In genomic region chr8:87872356-87872930, GRCm38 (mm10) we compare ENCODE assay signal across 28 mouse cellular contexts.
DNase-seq lines count a peak whose midpoint lies in the region; ATAC-seq lines count a peak whose summit lies in the region.
"Had no signal": no experiment of that assay in that cellular context is flagged by ENCODE, and none has a peak within 500 bp of the region (broad histone marks: within the 10 kb centered on the region; RNA-seq: fewer than 3 reads in every experiment).

No protein-coding gene starts in this region.

- H3K27me3 ChIP-seq in forebrain, embryonic 10.5 days (ENCODE audit: poor library complexity, severe bottlenecking), result no peaks in the 10 kb centered on the region
- H3K27me3 ChIP-seq in forebrain, embryonic 12.5 days, result no peaks in the 10 kb centered on the region
- no peaks in the 10 kb centered on the region for H3K27me3 ChIP-seq in midbrain, embryonic 12.5 days
- no peaks in the 10 kb centered on the region for H3K27me3 ChIP-seq in midbrain, embryonic 10.5 days (ENCODE audit: low read depth, poor library complexity, severe bottlenecking)
- H3K27me3 ChIP-seq: CH12.LX; heart, embryonic 15.5 days; hindbrain, embryonic 15.5 days had no signal

- H3K9ac ChIP-seq in forebrain, embryonic 12.5 days, result no peak overlapping the region
- no peak overlapping the region for H3K9ac ChIP-seq in midbrain, embryonic 12.5 days (replicated peaks)
- H3K9ac ChIP-seq: forebrain, postnatal 0 days; heart, embryonic 12.5 days; heart, embryonic 15.5 days; hindbrain, embryonic 15.5 days had no signal

- H3K36me3 ChIP-seq in forebrain, embryonic 10.5 days (replicated peaks), result peaks cover 17% of the 10 kb centered on the region
- no peaks in the 10 kb centered on the region for H3K36me3 ChIP-seq in forebrain, embryonic 12.5 days (replicated peaks)
- H3K36me3 ChIP-seq in midbrain, embryonic 12.5 days, result 0 out of 2 replicates have a peak, but pooled peaks cover 4% of the 10 kb centered on the region
- peaks cover 5% of the 10 kb centered on the region; the same call in 1 of the 2 replicates for H3K36me3 ChIP-seq in midbrain, embryonic 10.5 days
- H3K36me3 ChIP-seq: G1E; heart, embryonic 12.5 days; heart, embryonic 15.5 days; hindbrain, embryonic 15.5 days had no signal

- H3K9me3 ChIP-seq in forebrain, embryonic 10.5 days, result no peaks in the 10 kb centered on the region
- H3K9me3 ChIP-seq in forebrain, embryonic 12.5 days, result no peaks in the 10 kb centered on the region
- no peaks in the 10 kb centered on the region for H3K9me3 ChIP-seq in midbrain, embryonic 12.5 days
- H3K9me3 ChIP-seq in midbrain, embryonic 10.5 days (replicated peaks), result no peaks in the 10 kb centered on the region
- H3K9me3 ChIP-seq: heart, embryonic 12.5 days; heart, embryonic 15.5 days; hindbrain, embryonic 10.5 days; hindbrain, embryonic 15.5 days had no signal

- H3K4me3 ChIP-seq in forebrain, embryonic 10.5 days, result no peak overlapping the region
- H3K4me3 ChIP-seq in forebrain, embryonic 12.5 days (replicated peaks), result no peak overlapping the region
- no peak overlapping the region for H3K4me3 ChIP-seq in midbrain, embryonic 12.5 days
- H3K4me3 ChIP-seq in midbrain, embryonic 10.5 days, result no peak overlapping the region
- H3K4me3 ChIP-seq: heart, embryonic 12.5 days; heart, embryonic 15.5 days; hindbrain, embryonic 10.5 days; hindbrain, embryonic 15.5 days had no signal

- DNase-seq in forebrain, embryonic 10.5 days (ENCODE audit: extremely low spot score, low spot score), result no peak
- DNase-seq in midbrain, embryonic 10.5 days (ENCODE audit: low spot score), result no peak
- peak; percentile 93 for DNase-seq in Muller cell, postnatal 12 days (ENCODE audit: inconsistent ontology term)
- DNase-seq in retina, embryonic 14.5 days (ENCODE audit: low spot score), result peak; percentile 73
- DNase-seq in cerebellum, adult 9-10 months, result no peak
- DNase-seq: adrenal gland, adult 2 months; adrenal gland, postnatal 14 days; B cell, adult 2 months; cerebellum, adult 11-12 months; cerebellum, adult 8-10 months; cerebellum, postnatal 14 days; embryo, embryonic 11 days; forebrain, postnatal 0 days; gastrocnemius, postnatal 25 days; heart, adult 18-20 months; heart, postnatal 10 days; heart, postnatal 36 days had no signal

- H3K4me2 ChIP-seq in forebrain, embryonic 12.5 days, result no peak overlapping the region
- no peak overlapping the region for H3K4me2 ChIP-seq in midbrain, embryonic 12.5 days (replicated peaks)
- H3K4me2 ChIP-seq: heart, embryonic 12.5 days; heart, embryonic 15.5 days; hindbrain, embryonic 15.5 days had no signal

- 74% methylated on average over 6 of the region's 6 CpGs for WGBS in forebrain, embryonic 10.5 days
- WGBS in forebrain, embryonic 12.5 days, result 60% methylated on average over 6 of the region's 6 CpGs
- 73% methylated on average over 6 of the region's 6 CpGs for WGBS in midbrain, embryonic 12.5 days
- WGBS in midbrain, embryonic 10.5 days, result 73% methylated on average over 6 of the region's 6 CpGs

- H3K27ac ChIP-seq in forebrain, embryonic 10.5 days, result peak overlapping the region; percentile 48; the same call in 1 of the 2 replicates
- no peak overlapping the region for H3K27ac ChIP-seq in forebrain, embryonic 12.5 days
- 0 out of 2 replicates have a peak overlapping the region, but pooled peaks have one; percentile 6 for H3K27ac ChIP-seq in midbrain, embryonic 12.5 days (replicated peaks)
- H3K27ac ChIP-seq in midbrain, embryonic 10.5 days (replicated peaks), result no peak overlapping the region
- H3K27ac ChIP-seq: heart, embryonic 15.5 days; hindbrain, embryonic 10.5 days; hindbrain, embryonic 15.5 days had no signal

- no peak for ATAC-seq in forebrain, embryonic 12.5 days (ENCODE audit: low FRiP score)
- no peak for ATAC-seq in midbrain, embryonic 12.5 days (ENCODE audit: low FRiP score, low read depth)
- ATAC-seq in cerebellum, adult (ENCODE audit: insufficient number of reproducible peaks, low FRiP score, low TSS enrichment), result no peak
- ATAC-seq: forebrain, embryonic 14.5 days; forebrain, postnatal 0 days; intestine, postnatal 0 days had no signal

- peaks cover 89% of the 10 kb centered on the region for H3K4me1 ChIP-seq in forebrain, embryonic 10.5 days
- H3K4me1 ChIP-seq in forebrain, embryonic 12.5 days, result peaks cover 67% of the 10 kb centered on the region
- peaks cover 48% of the 10 kb centered on the region for H3K4me1 ChIP-seq in midbrain, embryonic 12.5 days
- H3K4me1 ChIP-seq in midbrain, embryonic 10.5 days, result peaks cover 73% of the 10 kb centered on the region

Comparison
In these comparisons a context has a peak if more than half of its experiments do, and no peak if none do; other contexts are left out.
1. H3K27ac ChIP-seq: peak in forebrain, embryonic 10.5 days (single experiment) and midbrain, embryonic 12.5 days (single experiment); none in forebrain, embryonic 12.5 days (single experiment) and midbrain, embryonic 10.5 days (single experiment).
2. DNase-seq: peak in Muller cell, postnatal 12 days (single experiment) and retina, embryonic 14.5 days (single experiment); none in forebrain, embryonic 10.5 days (single experiment), midbrain, embryonic 10.5 days (single experiment) and cerebellum, adult 9-10 months (single experiment).